Mouse (Mus musculus) spleen, postnatal 4 days (tissue): ENCODE data around the gene Sac3d1.

Experiments used
- DNase-seq, 2 experiments: peaks; one replicate each; pipeline ENCODE4 v3.0.0; 2022; ENCODE audit warnings: low spot score in 2 of 2

The Sac3d1 gene

GRCm38 (mm10) chr19:6070571-6071250, 47.7 kb downstream of the Sac3d1 start:
- no peak for DNase-seq

GRCm38 (mm10) chr19:6069851-6070250, 48.6 kb downstream of the Sac3d1 start:
- DNase-seq: no peak

GRCm38 (mm10) chr19:6068951-6069350, 49.5 kb downstream of the Sac3d1 start:
- peak in 1 of 2 experiments; percentile 74 for DNase-seq

- DNase-seq: peak; percentile 90 to 93
Measured at GRCm38 (mm10) chr19:6067724-6068415, 50.6 kb downstream of the Sac3d1 start, which contains the start of gene Tm7sf2. Gene Tm7sf2, minus strand, starts transcription at chr19:6068373.

- peak; percentile 87 to 96 for DNase-seq
Measured at GRCm38 (mm10) chr19:6067011-6067723, 51.3 kb downstream of the Sac3d1 start.

- peak in 1 of 2 experiments; percentile 64 for DNase-seq
Measured at GRCm38 (mm10) chr19:6066571-6066970, 51.9 kb downstream of the Sac3d1 start.
